Mouse (Mus musculus) left cerebral cortex, postnatal 25 days (tissue): ENCODE measurements at regions not wholly inside any gene's neighbourhood (a gene's known extent, or its start where the extent isn't known, plus 50 kb on each side); places are given as distances from the start of the nearest gene placed in this dataset.
"Not testable (repeated sequence)": the region's sequence is repeated elsewhere in the genome, so short reads cannot be mapped to it uniquely, and the experiment has no call there.

Source experiments
- DNase-seq, 2 experiments: peaks; one replicate each; pipeline ENCODE4 v3.0.0; 2022; ENCODE audit warnings: low spot score in 2 of 2, mixed read lengths in 1 of 2
- intact Hi-C: fragments of 180-260 bp; cut with DNase I; formaldehyde crosslinking; loops from one replicate; pipeline ENCODE4 v1.15.1; 2025

DNA sequence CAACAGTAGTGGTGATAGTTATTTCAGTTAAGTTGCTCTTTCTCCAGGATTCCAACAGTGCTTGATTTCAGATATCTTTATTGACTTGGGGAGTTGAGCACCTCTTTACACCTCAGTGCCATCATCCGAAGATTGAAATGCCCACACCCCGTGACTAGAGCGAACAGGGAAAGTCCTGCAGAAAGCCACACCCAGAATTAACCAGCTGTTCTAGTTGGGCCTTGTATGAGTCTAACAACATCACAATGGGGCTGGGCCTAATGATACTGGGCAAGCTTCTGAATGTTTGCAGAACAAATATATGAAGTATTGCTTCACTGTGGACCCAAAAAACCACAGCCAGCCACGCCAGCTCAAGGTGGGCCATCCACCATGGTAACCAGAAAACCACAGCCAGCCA lies 100.1 kb upstream of the Rasgrp1 start:
- intact Hi-C loops: loop anchor here (5.0 kb wide), 1 partner anchor 551 kb away; no protein-coding TSS in a partner anchor
- DNase-seq: no peak

DNA sequence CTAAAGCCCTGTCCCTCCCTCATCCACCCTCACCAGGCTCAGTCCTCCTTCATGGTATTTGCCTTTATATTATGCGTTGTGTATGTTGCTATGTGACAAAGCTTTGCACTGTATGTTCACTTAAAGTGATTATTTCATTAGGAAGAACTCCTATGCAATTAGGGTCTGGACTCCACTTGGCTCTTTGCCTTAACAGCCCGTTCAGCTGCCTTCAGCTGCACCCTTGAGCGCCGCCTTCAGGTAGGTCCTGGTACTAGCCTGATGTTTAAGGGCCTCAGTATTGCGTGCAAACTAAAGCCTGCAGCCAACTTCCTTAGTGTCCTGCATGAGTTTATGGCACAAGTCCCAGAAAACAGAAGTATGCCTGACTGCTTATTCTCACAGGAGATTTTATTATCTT lies 101.9 kb upstream of the Rasgrp1 start:
- intact Hi-C loops: loop anchor here (5.0 kb wide), 1 partner anchor 552 kb away; no protein-coding TSS in a partner anchor
- no peak for DNase-seq

DNA sequence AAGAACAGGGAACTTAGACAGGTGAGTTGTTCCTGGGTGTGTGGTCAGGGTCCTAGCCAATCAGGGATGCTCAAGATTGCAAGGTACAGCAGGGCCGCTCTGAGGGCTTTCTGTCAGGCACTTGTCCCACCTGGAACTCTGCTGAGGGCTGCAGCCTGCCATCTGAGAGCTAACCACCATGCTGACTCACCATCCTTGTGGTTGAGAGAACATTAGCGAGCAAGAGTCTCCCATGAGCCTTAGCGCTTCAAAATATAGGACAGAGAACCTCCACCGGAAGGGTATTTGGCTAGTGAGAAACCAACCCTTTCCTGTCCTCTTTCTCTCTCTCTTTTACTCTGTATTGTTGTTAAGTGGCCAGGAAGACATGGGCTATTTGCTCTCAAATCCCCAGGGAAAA lies 104.1 kb upstream of the Rasgrp1 start:
- no peak for DNase-seq
- intact Hi-C loops: no loop called here

DNA sequence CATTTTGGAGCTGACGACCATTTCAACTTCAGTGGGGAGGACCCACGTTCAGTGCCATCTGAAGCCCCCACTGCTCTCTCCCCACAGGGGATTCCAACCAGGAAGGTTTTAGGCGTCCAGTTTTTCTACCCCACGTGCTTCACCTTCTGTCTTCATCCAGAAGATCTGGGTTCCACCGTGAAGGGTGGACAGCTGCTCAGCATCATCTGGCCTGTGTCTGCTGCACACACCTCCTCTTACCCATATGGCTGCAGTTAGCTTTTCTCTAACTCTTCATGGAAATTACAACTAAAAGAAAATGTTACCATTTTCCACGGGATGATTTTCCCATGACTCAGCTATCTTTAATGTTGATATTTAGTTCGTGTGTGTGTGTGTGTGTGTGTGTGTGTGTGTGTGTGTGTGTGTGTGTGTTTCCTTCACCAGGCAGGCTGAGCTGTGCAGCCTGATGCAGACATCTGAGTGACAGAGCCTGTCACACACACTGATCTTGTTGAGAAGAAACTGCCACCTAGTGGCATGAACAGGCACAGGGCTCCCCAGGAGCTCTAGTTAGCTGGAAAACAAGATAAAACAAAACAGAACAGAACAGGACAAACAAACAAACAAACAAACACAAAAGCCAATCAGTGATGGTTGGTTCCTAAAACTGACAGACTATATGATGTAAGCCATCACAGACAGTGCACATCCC lies 107.5 kb upstream of the Rasgrp1 start:
- intact Hi-C loops: loop anchor here (5.0 kb wide), 1 partner anchor 662 kb away; the partner anchor contains the start of gene Thbs1
- DNase-seq: peak; percentile 65 to 76

- no peak for DNase-seq
- intact Hi-C loops: loop anchor here (5.0 kb wide), 1 partner anchor 660 kb away; the partner anchor contains the start of gene Thbs1
Measured at GRCm38 (mm10) chr2:117451818-117452217, 109.0 kb upstream of the Rasgrp1 start.

GRCm38 (mm10) chr2:117455021-117455739 lies 112.4 kb upstream of the Rasgrp1 start:
- intact Hi-C loops: loop anchor here (5.0 kb wide), 1 partner anchor 787 kb away; no protein-coding TSS in a partner anchor
- DNase-seq: no peak

GRCm38 (mm10) chr2:117455740-117456455 lies 113.1 kb upstream of the Rasgrp1 start:
- no peak for DNase-seq

DNA sequence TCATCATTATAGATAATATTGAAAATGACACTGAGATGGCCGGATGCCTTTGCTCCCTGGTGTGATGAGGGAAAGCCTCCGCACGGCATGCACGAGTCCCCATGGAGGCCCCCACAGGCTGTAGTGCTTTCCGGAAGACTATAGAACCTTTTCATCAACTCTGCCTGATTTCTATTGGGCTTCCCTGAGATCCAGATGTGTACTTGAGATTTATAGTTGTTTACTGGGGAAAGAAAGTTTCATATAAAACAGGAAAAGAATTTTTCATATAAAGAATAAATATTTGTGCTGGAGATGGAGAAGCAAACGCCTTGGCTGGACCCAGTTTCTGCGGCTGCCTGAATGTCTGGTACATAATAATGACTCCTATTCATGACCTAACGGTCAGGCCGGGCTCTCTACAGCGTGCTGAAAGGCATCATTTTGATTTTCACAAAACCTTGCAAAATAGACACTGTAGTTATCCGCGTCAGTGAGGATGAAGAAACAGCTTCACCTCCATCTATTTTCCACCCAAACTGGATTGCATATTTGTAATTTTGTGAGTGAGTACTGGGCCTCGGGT lies 113.7 kb upstream of the Rasgrp1 start:
- intact Hi-C loops: loop anchor here (5.0 kb wide), 1 partner anchor 786 kb away; no protein-coding TSS in a partner anchor
- no peak for DNase-seq

More at GRCm38 (mm10) chr2:117455740-117456455, 113.1 kb upstream of the Rasgrp1 start:
- intact Hi-C loops: loop anchor here (5.0 kb wide), 1 partner anchor 786 kb away; no protein-coding TSS in a partner anchor

DNA sequence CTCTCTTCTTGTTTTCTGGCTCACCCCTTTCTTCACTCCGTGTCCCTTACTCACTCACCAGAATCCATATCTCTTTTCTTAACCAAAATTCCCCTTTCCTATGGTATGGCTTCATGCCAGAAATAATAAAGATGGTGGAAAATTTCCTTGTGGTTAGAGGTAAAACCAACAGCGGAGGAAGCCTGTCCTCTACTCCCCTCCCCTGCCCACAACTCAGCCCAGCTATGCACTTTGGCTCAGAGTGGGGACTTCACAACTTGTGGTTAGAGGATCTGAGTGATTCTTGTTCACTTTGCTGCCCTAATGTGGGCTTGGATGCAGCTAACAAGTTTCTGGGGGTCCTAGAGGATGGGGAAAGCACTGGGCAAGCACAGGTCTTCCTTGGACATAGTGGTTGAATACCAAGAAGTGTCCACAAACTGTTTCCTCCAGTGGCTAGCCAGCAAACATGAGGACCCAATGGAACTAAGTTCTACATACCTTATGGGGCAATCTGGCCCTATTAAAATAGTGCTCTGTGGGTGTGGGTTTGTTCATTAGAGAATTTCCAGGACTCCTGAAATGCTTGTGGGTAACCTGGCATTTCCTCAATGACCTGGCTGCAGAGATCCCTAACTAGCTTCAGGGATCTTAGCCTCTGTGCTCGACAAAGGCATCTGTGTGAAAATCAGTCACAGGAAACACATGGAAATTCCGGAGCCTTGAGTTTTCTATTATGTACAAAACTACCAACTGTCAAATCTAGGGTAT lies 118.9 kb upstream of the Rasgrp1 start:
- intact Hi-C loops: no loop called here
- no peak for DNase-seq

- no peak for DNase-seq
- intact Hi-C loops: no loop called here
Measured at GRCm38 (mm10) chr2:117474885-117475542, 132.2 kb upstream of the Rasgrp1 start.

- DNase-seq: no peak
- intact Hi-C loops: no loop called here
Measured at GRCm38 (mm10) chr2:117475561-117475960, 132.8 kb upstream of the Rasgrp1 start.

DNA sequence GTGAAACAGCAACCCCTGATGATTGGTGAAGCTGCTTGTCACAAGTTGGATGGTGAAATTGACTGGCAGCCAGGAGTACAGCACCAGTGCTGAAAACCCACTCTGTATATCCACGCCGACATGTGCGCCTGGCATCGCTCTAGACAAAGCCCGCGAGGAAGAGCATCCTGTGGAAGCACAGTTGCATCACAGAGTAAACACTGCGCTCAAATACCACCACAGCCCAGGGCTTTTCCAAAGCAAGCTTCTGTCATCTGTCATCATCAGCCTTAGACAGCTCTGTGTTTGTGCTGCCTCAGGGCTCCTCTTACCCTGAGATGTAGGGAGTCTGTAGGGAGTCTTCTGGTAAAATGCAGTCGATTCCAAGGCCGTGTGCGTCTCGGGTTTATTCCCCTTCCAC lies 134.7 kb upstream of the Rasgrp1 start:
- DNase-seq, intact Hi-C loops: not testable (repeated sequence)

GRCm38 (mm10) chr2:117479244-117480009 lies 136.6 kb upstream of the Rasgrp1 start:
- intact Hi-C loops, DNase-seq: not testable (repeated sequence)

- intact Hi-C loops: no loop called here
- DNase-seq: peak in 1 of 2 experiments; percentile 15
Measured at GRCm38 (mm10) chr2:117486447-117486846, 143.6 kb upstream of the Rasgrp1 start.

DNA sequence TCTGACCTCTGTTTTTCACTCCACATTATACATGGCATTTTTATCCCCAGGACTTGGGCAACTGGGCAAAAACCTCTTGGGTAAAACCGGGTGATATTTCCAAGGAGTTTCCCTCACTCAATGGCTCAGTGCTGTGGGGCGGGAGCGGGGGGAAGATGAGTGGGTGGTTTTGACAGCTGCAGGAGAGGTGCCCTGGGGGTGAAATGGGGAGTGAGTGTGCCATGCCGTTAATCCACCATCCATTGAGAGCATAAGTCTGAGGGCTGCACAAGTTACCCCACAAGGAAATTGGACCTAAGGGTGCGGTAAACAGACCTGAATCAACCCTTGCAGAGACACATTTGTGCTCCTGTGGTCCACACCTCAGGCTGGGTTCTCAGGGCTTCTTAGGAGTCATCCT lies 155.8 kb upstream of the Rasgrp1 start:
- intact Hi-C loops: no loop called here
- DNase-seq: no peak

- intact Hi-C loops: no loop called here
- no peak for DNase-seq
Measured at GRCm38 (mm10) chr2:117502611-117503010, 159.8 kb upstream of the Rasgrp1 start.

DNA sequence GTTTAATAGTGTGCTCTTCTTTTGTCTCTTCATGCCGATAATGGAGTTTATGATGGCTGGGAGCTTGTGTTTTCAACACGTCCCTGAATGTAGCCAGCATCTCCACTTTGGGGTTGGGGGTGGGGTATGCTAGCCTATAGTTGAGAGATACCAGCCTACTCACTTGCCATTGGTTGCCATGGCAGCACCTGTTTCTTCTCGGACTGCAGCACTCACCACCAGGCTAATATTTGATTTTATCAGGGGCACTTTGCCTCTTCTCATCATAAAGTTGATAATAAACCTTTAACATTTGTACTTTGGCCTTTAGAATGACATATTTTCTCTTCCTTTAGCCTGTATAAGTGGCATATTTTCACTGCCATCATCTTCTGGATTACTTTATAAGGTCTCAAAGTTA lies 168.9 kb upstream of the Rasgrp1 start:
- intact Hi-C loops: no loop called here
- DNase-seq: no peak

DNA sequence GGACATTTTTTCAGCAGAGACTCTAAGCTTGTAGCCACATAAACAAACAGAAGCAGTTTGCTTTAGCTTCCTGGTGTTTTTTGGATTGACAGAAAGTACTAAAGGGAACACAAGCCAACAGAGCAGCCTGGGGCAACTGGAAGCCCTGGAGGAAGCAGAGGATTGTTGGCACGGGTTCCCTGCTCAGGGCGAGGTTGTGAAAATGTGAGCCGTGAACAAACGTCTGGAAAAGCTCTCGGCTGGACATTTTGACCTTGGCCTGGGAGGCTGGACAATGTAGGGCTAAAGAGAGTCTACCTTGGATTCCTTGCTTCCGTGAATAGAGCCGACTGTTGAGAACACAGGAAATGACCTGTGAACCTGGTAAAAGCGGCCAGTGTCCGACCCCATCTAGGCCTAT lies 169.8 kb upstream of the Rasgrp1 start:
- no peak for DNase-seq
- intact Hi-C loops: no loop called here
